Mouse (Mus musculus) kidney, postnatal 0 days (tissue): ENCODE data around the gene Siah1a. TPM values are rescaled to one million over a fixed set of nuclear protein-coding genes. Genes with fewer than 3 reads are reported as not detected.

Experiments
- ATAC-seq: fragments of 200-750 bp; cut with Nextera tagmentation; replicated peaks from 2 replicates; pipeline ENCODE4 v1.8.0; 2017; ENCODE audit warnings: low read depth, moderate number of reproducible peaks, moderate TSS enrichment, moderate library complexity; ENCODE audit not compliant: low FRiP score
- DNase-seq: peaks from one replicate; pipeline ENCODE4 v3.0.0-alpha.2; 2016; ENCODE audit warnings: low spot score
- H3K27ac ChIP-seq: fragments of 300-500 bp; sonication (generic); 2 replicates; pipeline ENCODE4 v1.5.1; 2014; ENCODE audit warnings: mild to moderate bottlenecking
- H3K27me3 ChIP-seq: fragments of 300-500 bp; sonication (generic); 2 replicates; pipeline ENCODE4 v1.6.1; 2014; ENCODE audit warnings: low read length, mixed read lengths; ENCODE audit not compliant: insufficient read depth
- H3K36me3 ChIP-seq: fragments of 300-500 bp; sonication (generic); 2 replicates; pipeline ENCODE4 v1.6.1; 2014; ENCODE audit warnings: low read length, mixed read lengths; ENCODE audit not compliant: insufficient read depth
- H3K4me1 ChIP-seq: fragments of 300-500 bp; sonication (generic); replicated peaks from 2 replicates; pipeline ENCODE4 v1.6.1; 2014; ENCODE audit warnings: antibody characterized with exemption, low read length, mixed read lengths; ENCODE audit not compliant: insufficient read depth
- H3K4me2 ChIP-seq: fragments of 300-500 bp; sonication (generic); 2 replicates; pipeline ENCODE4 v1.6.1; 2014; ENCODE audit warnings: mild to moderate bottlenecking, low read length, moderate library complexity, mixed read lengths
- H3K4me3 ChIP-seq: fragments of 300-500 bp; sonication (generic); replicated peaks from 2 replicates; pipeline ENCODE4 v1.5.1; 2014; ENCODE audit warnings: low read depth, low read length
- H3K9ac ChIP-seq: fragments of 300-500 bp; sonication (generic); 2 replicates; pipeline ENCODE4 v1.6.1; 2014; ENCODE audit warnings: low read depth, low read length
- H3K9me3 ChIP-seq: fragments of 300-500 bp; sonication (generic); replicated peaks from 2 replicates; pipeline ENCODE4 v1.6.1; 2016; ENCODE audit warnings: low read length, inconsistent platforms, mixed read lengths
- CTCF ChIP-seq: IDR thresholded peaks from 2 replicates; pipeline ENCODE4 v1.5.1; 2016; ENCODE audit warnings: antibody characterized with exemption, low read depth, mild to moderate bottlenecking, moderate library complexity
- WGBS: fragments of 180-500 bp; shearing (Covaris S2); extraction: QIAGEN DNeasy Blood & Tissue Kit; methylation state at CpG from one replicate; pipeline ENCODE4 v1.1.7; 2014; 5-methylcytosine and 5-hydroxymethylcytosine counted together
- polyA plus RNA-seq: library from polyadenylated mRNA; unstranded; fragments of >200 nt; fragmentation: Nextera tagmentation; extraction: Ambion mirVana; gene quantifications from 2 replicates; pipeline ENCODE4 v1.2.1, GENCODE M21; 2015

Siah1a gene
- polyA plus RNA-seq, 1 experiment from 2014 or later, result 50.1 TPM

GRCm38 (mm10) chr8:86699471-86699870 lies 46.3 kb downstream of the Siah1a start:
- H3K9me3 ChIP-seq, result no peaks in the 10 kb centered on the region
- no peak for DNase-seq
- H3K9ac ChIP-seq, result no peak overlapping the region
- TF ChIP-seq CTCF, result no peak
- no peaks in the 10 kb centered on the region for H3K27me3 ChIP-seq
- 69% methylated on average over 12 of the region's 12 CpGs for WGBS
- H3K36me3 ChIP-seq, result no peaks in the 10 kb centered on the region; the same call in 1 of the 2 replicates
- no peak overlapping the region for H3K27ac ChIP-seq
- no peak overlapping the region for H3K4me2 ChIP-seq
- H3K4me1 ChIP-seq, result no peaks in the 10 kb centered on the region; the same call in 1 of the 2 replicates
- no peak overlapping the region for H3K4me3 ChIP-seq
- no peak for ATAC-seq

- ATAC-seq (no peak), DNase-seq (peak; percentile 22)
- TF ChIP-seq CTCF, result no peak
- H3K4me2 ChIP-seq, result no peak overlapping the region
- H3K4me3 ChIP-seq, result no peak overlapping the region
- no peaks in the 10 kb centered on the region for H3K27me3 ChIP-seq
- WGBS, result 38% methylated on average over 1 of the region's 1 CpGs
- no peaks in the 10 kb centered on the region; the same call in 1 of the 2 replicates for H3K36me3 ChIP-seq
- no peaks in the 10 kb centered on the region for H3K9me3 ChIP-seq
- H3K27ac ChIP-seq, result no peak overlapping the region
- no peak overlapping the region for H3K9ac ChIP-seq
- H3K4me1 ChIP-seq, result no peaks in the 10 kb centered on the region; the same call in 1 of the 2 replicates
Measured at GRCm38 (mm10) chr8:86698811-86699421, 46.8 kb downstream of the Siah1a start.

GRCm38 (mm10) chr8:86695703-86696102 lies 50.0 kb downstream of the Siah1a start:
- no peak for DNase-seq
- Histone ChIP-seq H3K4me3 (no peak overlapping the region), H3K4me1 (no peaks in the 10 kb centered on the region; the same call in 1 of the 2 replicates), H3K27ac (no peak overlapping the region), H3K4me2 (no peak overlapping the region), H3K9me3 (no peaks in the 10 kb centered on the region), H3K9ac (no peak overlapping the region), H3K36me3 (no peaks in the 10 kb centered on the region; the same call in 1 of the 2 replicates), H3K27me3 (no peaks in the 10 kb centered on the region)
- WGBS, result 96% methylated on average over 2 of the region's 2 CpGs
- TF ChIP-seq CTCF, result no peak
- ATAC-seq, result no peak

- Histone ChIP-seq H3K9ac (no peak overlapping the region), H3K4me1 (no peaks in the 10 kb centered on the region; the same call in 1 of the 2 replicates), H3K4me3 (no peak overlapping the region), H3K9me3 (no peaks in the 10 kb centered on the region), H3K27ac (no peak overlapping the region), H3K4me2 (no peak overlapping the region), H3K27me3 (no peaks in the 10 kb centered on the region), H3K36me3 (peaks cover 3% of the 10 kb centered on the region; the same call in 1 of the 2 replicates)
- no peak for DNase-seq
- WGBS, result 71% methylated on average over 1 of the region's 1 CpGs
- TF ChIP-seq CTCF, result no peak
- ATAC-seq, result no peak
Measured at GRCm38 (mm10) chr8:86694011-86694410, 51.7 kb downstream of the Siah1a start.

- Histone ChIP-seq H3K4me3 (no peak overlapping the region), H3K9ac (no peak overlapping the region), H3K9me3 (no peaks in the 10 kb centered on the region), H3K27me3 (no peaks in the 10 kb centered on the region), H3K4me2 (no peak overlapping the region), H3K36me3 (peaks cover 9% of the 10 kb centered on the region; the same call in 1 of the 2 replicates), H3K4me1 (no peaks in the 10 kb centered on the region), H3K27ac (no peak overlapping the region)
- no peak for TF ChIP-seq CTCF
- no peak for ATAC-seq
- 91% methylated on average over 1 of the region's 1 CpGs for WGBS
- DNase-seq, result no peak
Measured at GRCm38 (mm10) chr8:86692107-86692506, 53.6 kb downstream of the Siah1a start.

- ATAC-seq, result no peak
- Histone ChIP-seq H3K9ac (no peak overlapping the region), H3K4me3 (no peak overlapping the region)
Measured at GRCm38 (mm10) chr8:86686629-86687028, 59.1 kb downstream of the Siah1a start.

More at GRCm38 (mm10) chr8:86686629-86687028, 59.1 kb downstream of the Siah1a start:
- Histone ChIP-seq H3K9me3 (no peaks in the 10 kb centered on the region), H3K4me1 (no peaks in the 10 kb centered on the region), H3K36me3 (0 out of 2 replicates have a peak, but pooled peaks cover 11% of the 10 kb centered on the region), H3K4me2 (no peak overlapping the region), H3K27me3 (no peaks in the 10 kb centered on the region), H3K27ac (no peak overlapping the region)
- TF ChIP-seq CTCF, result no peak
- WGBS, result 67% methylated on average over 3 of the region's 3 CpGs
- DNase-seq, result no peak

Other genes with a start within 250 kb of the Siah1a start
- gene Abcc12, start 165.2 kb downstream of the Siah1a start, polyA plus RNA-seq, result 0.04 TPM in 1 of 2 replicates, not detected in the other
- 67.7 and 67.9 TPM in 2 replicates for gene Lonp2, start 121.9 kb downstream of the Siah1a start, polyA plus RNA-seq
- gene Gm10638, start 235 bp downstream of the Siah1a start, polyA plus RNA-seq, result 6.5 and 6.9 TPM in 2 replicates
- gene N4bp1, start 139.3 kb upstream of the Siah1a start, polyA plus RNA-seq, result 5.6 and 6.3 TPM in 2 replicates